Mouse (Mus musculus): ENCODE results near the gene Ubiad1. TPM values are rescaled to one million over a fixed set of nuclear protein-coding genes. Genes with fewer than 3 reads are reported as not detected.

The Ubiad1 gene
- polyA plus RNA-seq, 1 experiment: not detected

DNA sequence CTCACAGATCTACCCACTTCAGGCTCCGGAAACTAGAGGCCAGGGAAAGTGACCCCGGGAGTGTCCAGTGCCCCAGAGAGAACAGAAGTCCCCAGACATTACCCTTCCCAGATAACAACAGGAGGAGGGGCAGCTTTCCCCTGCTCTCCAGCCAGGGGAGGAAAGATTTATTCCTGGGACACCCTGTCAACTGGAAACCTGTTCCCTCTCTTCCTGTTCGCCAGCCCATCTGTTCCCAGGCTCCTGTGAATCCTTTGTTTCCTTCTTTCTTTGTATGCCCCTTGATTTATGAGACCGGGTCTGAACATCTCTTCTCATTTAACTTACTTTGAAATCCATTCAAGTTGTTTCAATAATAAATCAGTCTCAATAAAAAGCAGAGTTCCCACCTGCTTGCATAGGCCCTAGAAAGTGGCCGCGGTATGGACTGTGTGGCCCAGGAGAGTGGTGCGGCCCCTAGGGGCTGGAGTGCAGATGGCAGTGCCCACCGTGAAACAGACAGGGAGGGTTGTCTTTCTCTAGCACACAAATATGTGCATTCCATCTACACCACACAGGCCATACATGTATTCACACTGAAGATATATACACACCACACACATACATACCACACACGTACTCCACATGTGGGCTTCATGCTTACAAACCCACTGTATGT is 45.0 kb downstream of the Ubiad1 start:
- no peak for TF ChIP-seq CTCF (IDR thresholded peaks at IDR 0.05; ENCODE audit: insufficient read depth, low read depth, low read length)
- no peak for TF ChIP-seq POLR2A (IDR thresholded peaks at IDR 0.05; ENCODE audit: insufficient read depth, low read depth, low read length)
- Histone ChIP-seq H3K27ac (ENCODE audit: insufficient read depth, low read depth, low read length) (no peak overlapping the region), H3K4me1 (ENCODE audit: control insufficient read depth, insufficient read depth, low read length) (peaks cover 30% of the 10 kb centered on the region), H3K4me3 (ENCODE audit: insufficient read depth, low read depth, low read length) (no peak overlapping the region)
- 86% methylated on average over 9 of the region's 9 CpGs for WGBS

DNA sequence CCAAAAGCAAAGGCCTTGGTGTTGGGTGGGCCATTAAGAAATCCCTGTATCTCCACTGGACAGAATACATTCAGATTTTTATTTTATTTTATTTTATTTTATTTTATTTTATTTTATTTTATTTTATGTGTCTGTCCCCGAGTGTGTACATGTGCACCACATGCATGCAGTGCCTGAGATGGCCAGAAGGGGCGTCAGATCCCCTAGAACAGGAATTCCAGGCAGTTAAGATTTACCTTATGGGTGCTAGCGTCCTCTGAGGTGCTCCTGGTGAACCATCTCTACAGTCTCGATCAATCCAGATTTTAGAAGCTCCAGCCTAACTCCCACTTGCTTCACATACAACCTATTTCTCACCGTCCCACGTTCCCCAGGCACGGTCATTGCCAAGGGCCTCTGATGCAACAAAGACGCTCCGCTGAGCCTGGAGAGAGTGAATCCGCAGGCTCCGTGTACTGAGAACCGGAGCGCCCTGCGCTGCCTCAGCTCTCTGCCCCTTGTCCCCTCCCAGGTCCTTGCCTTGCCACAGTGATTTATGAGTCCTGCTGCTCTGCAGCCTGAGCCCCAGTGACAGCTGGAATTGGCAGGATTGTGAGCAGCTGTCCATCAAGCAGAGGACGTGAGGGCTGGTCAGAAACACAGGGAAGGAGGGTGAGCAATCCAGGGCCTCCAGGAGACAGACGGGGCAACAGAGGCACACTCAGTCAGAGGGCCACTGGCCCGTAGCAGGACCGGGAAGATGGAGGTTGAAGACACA is 46.9 kb downstream of the Ubiad1 start:
- Histone ChIP-seq H3K4me1 (ENCODE audit: control insufficient read depth, insufficient read depth, low read length) (peaks cover 22% of the 10 kb centered on the region), H3K27ac (ENCODE audit: insufficient read depth, low read depth, low read length) (no peak overlapping the region), H3K4me3 (ENCODE audit: insufficient read depth, low read depth, low read length) (no peak overlapping the region)
- WGBS: 82% methylated on average over 18 of the region's 18 CpGs
- TF ChIP-seq CTCF (IDR thresholded peaks at IDR 0.05; ENCODE audit: insufficient read depth, low read depth, low read length) (no peak), POLR2A (IDR thresholded peaks at IDR 0.05; ENCODE audit: insufficient read depth, low read depth, low read length) (no peak)

DNA sequence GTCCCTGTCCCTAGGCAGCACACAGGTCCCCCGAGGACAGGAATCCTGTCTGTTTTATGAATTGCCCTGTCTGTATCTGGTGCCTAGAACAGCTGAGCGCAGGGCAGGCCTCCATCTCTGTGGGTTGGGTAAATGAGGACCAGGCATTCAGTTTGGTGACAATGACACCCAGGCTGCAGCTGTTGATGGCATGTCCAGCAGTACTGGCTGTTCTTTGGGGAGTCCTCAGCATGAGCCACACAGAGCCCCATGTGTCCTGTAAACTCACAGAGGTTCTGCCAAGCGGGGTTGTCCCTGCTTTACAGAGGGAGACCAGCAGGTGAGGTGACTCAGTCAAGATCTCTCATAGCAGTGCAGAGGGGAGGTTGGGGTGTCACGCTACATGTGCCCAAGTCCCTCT is 47.5 kb downstream of the Ubiad1 start:
- Histone ChIP-seq H3K27ac (ENCODE audit: insufficient read depth, low read depth, low read length) (no peak overlapping the region), H3K4me1 (ENCODE audit: control insufficient read depth, insufficient read depth, low read length) (peaks cover 22% of the 10 kb centered on the region), H3K4me3 (ENCODE audit: insufficient read depth, low read depth, low read length) (no peak overlapping the region)
- WGBS: 84% methylated on average over 4 of the region's 4 CpGs
- TF ChIP-seq POLR2A (IDR thresholded peaks at IDR 0.05; ENCODE audit: insufficient read depth, low read depth, low read length) (no peak), CTCF (IDR thresholded peaks at IDR 0.05; ENCODE audit: insufficient read depth, low read depth, low read length) (no peak)

DNA sequence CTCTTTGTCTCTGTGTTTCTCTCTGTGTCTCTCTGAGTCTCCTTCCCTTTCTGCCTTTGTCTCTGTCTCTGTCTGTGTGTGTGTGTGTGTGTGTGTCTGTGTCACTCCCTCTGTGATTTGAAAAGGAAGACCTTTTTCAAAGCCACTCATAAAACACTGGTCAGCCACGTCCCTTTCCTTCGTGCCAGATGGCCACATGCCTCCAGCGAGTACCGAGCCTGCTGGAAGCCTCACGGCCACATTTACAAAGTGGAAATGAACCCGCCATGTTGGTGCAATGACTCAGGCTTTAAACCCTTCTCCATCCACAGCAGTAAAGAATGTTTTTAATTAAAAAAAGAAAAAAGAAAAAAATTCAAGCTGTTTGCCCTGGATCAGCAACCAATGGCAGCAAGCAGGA is 48.7 kb downstream of the Ubiad1 start:
- no peak overlapping the region for H3K27ac ChIP-seq (ENCODE audit: insufficient read depth, low read depth, low read length)

DNA sequence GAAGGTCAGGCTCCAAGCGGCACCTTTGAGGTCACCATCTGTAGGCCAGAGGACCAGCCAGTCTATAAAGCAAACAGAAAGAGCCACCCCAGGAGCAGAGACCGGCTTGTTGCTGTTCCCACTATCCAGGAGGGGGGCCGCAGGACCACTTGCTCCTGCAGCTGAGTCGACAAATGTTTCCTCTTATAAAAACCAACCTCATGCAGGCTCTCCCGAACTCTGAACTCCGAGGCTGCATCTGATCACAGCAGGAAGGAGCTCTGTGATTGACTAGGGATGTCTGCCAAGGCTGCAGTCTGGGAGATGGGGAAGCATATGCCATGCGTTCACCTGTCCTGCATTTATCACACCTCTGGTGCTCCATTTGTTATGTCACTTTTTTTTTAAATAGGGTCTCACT is 49.4 kb downstream of the Ubiad1 start:
- TF ChIP-seq CTCF (IDR thresholded peaks at IDR 0.05; ENCODE audit: insufficient read depth, low read depth, low read length) (no peak), POLR2A (IDR thresholded peaks at IDR 0.05; ENCODE audit: insufficient read depth, low read depth, low read length) (no peak)
- Histone ChIP-seq H3K27ac (ENCODE audit: insufficient read depth, low read depth, low read length) (no peak overlapping the region), H3K4me1 (ENCODE audit: control insufficient read depth, insufficient read depth, low read length) (peaks cover 18% of the 10 kb centered on the region), H3K4me3 (ENCODE audit: insufficient read depth, low read depth, low read length) (no peak overlapping the region)
- 87% methylated on average over 7 of the region's 7 CpGs for WGBS

More for the DNA sequence above, 48.7 kb downstream of the Ubiad1 start:
- Histone ChIP-seq H3K4me3 (ENCODE audit: insufficient read depth, low read depth, low read length) (no peak overlapping the region), H3K4me1 (ENCODE audit: control insufficient read depth, insufficient read depth, low read length) (peaks cover 18% of the 10 kb centered on the region)
- no peak for TF ChIP-seq CTCF (IDR thresholded peaks at IDR 0.05; ENCODE audit: insufficient read depth, low read depth, low read length)
- TF ChIP-seq POLR2A (IDR thresholded peaks at IDR 0.05; ENCODE audit: insufficient read depth, low read depth, low read length): no peak
- 70% methylated on average over 6 of the region's 6 CpGs for WGBS

DNA sequence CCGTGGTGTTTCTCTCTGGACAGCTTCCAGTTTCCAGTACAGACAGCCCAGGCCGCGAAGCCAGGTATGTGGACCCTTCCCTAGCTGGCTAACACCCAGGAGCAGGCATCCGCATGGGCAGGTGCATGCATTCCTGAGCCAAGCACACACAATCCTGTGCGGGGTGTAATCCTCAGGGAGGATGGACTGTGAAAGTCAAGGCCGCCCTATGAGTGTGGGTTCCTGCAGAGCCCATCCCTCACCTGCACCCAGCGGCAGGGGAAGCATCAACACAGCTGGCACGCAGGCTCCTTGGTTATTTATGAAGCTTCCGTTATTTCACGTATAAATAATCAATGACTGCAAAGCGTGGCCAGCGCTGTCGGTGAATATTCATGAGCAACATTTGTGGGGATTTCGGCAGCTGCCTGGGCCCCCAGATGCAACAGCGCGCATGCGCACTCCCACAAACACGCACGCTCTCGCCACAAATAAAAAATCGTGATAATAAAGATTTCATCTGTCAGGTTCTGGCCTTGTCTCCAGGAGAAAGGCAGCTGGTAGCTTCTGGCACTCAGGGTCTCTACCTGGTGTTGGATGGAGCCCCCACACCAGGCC is 52.8 kb downstream of the Ubiad1 start:
- peak overlapping the region; percentile 20; the same call in 1 of the 2 replicates for H3K4me3 ChIP-seq (ENCODE audit: insufficient read depth, low read depth, low read length)
- peaks cover 9% of the 10 kb centered on the region for H3K4me1 ChIP-seq (ENCODE audit: control insufficient read depth, insufficient read depth, low read length)
- TF ChIP-seq CTCF (IDR thresholded peaks at IDR 0.05; ENCODE audit: insufficient read depth, low read depth, low read length) (no peak), POLR2A (IDR thresholded peaks at IDR 0.05; ENCODE audit: insufficient read depth, low read depth, low read length) (no peak)
- WGBS: 59% methylated on average over 21 of the region's 21 CpGs
- H3K27ac ChIP-seq (ENCODE audit: insufficient read depth, low read depth, low read length): no peak overlapping the region

DNA sequence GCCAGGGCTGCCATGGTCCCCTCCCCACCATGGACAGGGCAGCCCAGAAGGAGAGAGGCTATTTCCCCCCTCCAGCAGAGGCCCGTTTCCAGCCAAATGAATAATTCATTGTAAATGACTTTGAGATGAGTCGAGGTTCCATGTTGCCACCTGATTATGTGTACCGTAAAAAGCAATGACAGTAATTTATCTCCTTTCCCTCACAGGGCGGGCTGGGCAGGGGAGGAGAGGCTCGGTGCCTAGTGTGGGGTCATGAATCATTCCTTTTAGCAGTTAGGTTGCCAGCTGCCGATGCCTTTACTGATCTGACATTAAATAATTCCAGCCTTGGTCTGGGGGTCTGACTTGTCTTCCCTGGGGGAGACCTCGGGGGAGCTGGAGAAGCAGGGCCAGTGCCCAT is 54.9 kb downstream of the Ubiad1 start:
- Histone ChIP-seq H3K4me3 (ENCODE audit: insufficient read depth, low read depth, low read length) (no peak overlapping the region), H3K4me1 (ENCODE audit: control insufficient read depth, insufficient read depth, low read length) (peaks cover 16% of the 10 kb centered on the region), H3K27ac (ENCODE audit: insufficient read depth, low read depth, low read length) (no peak overlapping the region)
- 58% methylated on average over 7 of the region's 7 CpGs for WGBS
- TF ChIP-seq POLR2A (IDR thresholded peaks at IDR 0.05; ENCODE audit: insufficient read depth, low read depth, low read length) (no peak), CTCF (IDR thresholded peaks at IDR 0.05; ENCODE audit: insufficient read depth, low read depth, low read length) (no peak)

DNA sequence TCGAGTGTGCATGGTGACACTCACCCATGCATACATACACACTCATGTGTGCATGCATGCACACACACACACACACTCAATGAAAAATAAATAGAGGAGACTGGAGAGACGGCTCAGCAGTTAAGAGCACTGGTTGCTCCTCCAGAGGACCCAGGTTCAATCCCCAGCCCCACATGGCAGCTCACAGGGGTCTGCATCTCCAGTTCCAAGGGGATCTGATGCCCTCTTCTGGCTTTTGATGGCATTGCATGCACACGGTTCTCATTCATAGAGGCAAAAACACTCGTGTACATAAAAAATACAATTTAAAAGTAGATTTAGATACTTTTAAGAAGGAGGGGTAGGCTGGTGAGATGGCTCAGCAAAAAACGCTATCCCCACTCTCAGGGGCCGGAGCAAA is 55.5 kb downstream of the Ubiad1 start:
- WGBS: 78% methylated on average over 6 of the region's 6 CpGs
- Histone ChIP-seq H3K4me1 (ENCODE audit: control insufficient read depth, insufficient read depth, low read length) (peaks cover 22% of the 10 kb centered on the region), H3K27ac (ENCODE audit: insufficient read depth, low read depth, low read length) (no peak overlapping the region), H3K4me3 (ENCODE audit: insufficient read depth, low read depth, low read length) (no peak overlapping the region)
- TF ChIP-seq CTCF (IDR thresholded peaks at IDR 0.05; ENCODE audit: insufficient read depth, low read depth, low read length): 0 out of 2 replicates have a peak, but pooled peaks have one; percentile 12
- TF ChIP-seq POLR2A (IDR thresholded peaks at IDR 0.05; ENCODE audit: insufficient read depth, low read depth, low read length): no peak

GRCm38 (mm10) chr4:148385269-148385668 is 59.3 kb downstream of the Ubiad1 start:
- 66% methylated on average over 7 of the region's 7 CpGs for WGBS
- Histone ChIP-seq H3K4me1 (ENCODE audit: control insufficient read depth, insufficient read depth, low read length) (peaks cover 20% of the 10 kb centered on the region), H3K27ac (ENCODE audit: insufficient read depth, low read depth, low read length) (no peak overlapping the region), H3K4me3 (ENCODE audit: insufficient read depth, low read depth, low read length) (no peak overlapping the region)
- TF ChIP-seq CTCF (IDR thresholded peaks at IDR 0.05; ENCODE audit: insufficient read depth, low read depth, low read length) (no peak), POLR2A (IDR thresholded peaks at IDR 0.05; ENCODE audit: insufficient read depth, low read depth, low read length) (no peak)

Other genes with a start within 250 kb of the Ubiad1 start
- gene Disp3, start 156.8 kb downstream of the Ubiad1 start, polyA plus RNA-seq (2012; ENCODE audit: insufficient read depth, insufficient read length, low replicate concordance, missing spikeins): not detected in 2 replicates
- gene Mtor, start 3.8 kb upstream of the Ubiad1 start, polyA plus RNA-seq (2012; ENCODE audit: insufficient read depth, insufficient read length, low replicate concordance, missing spikeins): 53.3 TPM in 1 of 2 replicates, not detected in the other
- not detected in 2 replicates for gene Angptl7, start 55.7 kb upstream of the Ubiad1 start, polyA plus RNA-seq (2012; ENCODE audit: insufficient read depth, insufficient read length, low replicate concordance, missing spikeins)
- not detected in 2 replicates for gene Exosc10, start 113.7 kb upstream of the Ubiad1 start, polyA plus RNA-seq (2012; ENCODE audit: insufficient read depth, insufficient read length, low replicate concordance, missing spikeins)
- gene Srm, start 146.7 kb upstream of the Ubiad1 start, polyA plus RNA-seq (2012; ENCODE audit: insufficient read depth, insufficient read length, low replicate concordance, missing spikeins): not detected in 2 replicates
- gene Masp2, start 157.8 kb upstream of the Ubiad1 start, polyA plus RNA-seq (2012; ENCODE audit: insufficient read depth, insufficient read length, low replicate concordance, missing spikeins): not detected in 2 replicates
- 433 and 939 TPM in 2 replicates for gene Tardbp, start 182.2 kb upstream of the Ubiad1 start, polyA plus RNA-seq (2012; ENCODE audit: insufficient read depth, insufficient read length, low replicate concordance, missing spikeins)
- gene Gm572, start 198.5 kb upstream of the Ubiad1 start, polyA plus RNA-seq (2012; ENCODE audit: insufficient read depth, insufficient read length, low replicate concordance, missing spikeins): not detected in 2 replicates

All from olfactory bulb, adult 2 months (tissue).